ENCODE assay signal across 8 mouse cellular contexts in the genomic region with DNA sequence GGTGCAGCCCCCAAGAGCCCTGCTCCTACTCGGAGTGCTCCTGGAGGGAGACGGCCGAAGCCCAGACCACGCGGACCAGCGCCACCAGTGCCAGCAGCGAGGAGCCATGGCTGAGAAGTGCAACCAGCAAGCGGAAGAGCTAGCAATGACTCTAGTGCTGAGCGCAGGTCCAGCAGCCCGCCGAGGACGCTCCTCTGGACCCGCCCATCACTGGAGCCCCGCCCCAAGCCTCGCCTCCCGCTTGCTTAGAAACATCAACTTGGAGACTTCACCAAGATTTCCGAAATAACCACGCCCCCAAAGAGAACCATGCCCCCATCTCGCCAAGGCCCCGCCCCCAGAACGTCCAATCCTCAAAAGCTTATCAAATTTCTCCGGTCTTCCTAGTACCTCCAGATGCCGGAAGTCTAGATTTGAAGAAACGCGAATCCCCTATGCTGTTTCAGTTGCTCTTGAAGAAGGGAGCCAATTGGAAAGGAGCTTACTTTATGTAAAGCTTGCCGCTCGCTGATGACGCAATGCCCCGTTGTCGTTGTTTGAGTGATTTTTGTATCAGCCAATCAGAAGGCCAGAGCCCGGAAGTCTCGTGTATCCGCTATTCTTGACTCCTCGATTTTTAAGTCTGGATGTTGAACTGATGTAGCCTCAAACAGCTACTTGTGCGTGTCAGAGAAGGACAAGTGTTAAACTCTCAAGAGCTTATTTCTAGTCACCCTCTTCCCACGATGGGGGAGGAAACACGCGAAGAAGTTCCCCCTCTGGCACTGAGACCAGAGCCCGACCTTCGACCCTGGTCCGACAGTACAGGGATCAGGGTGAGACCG. TPM values are rescaled to one million over a fixed set of nuclear protein-coding genes. Genes with fewer than 3 reads are reported as not detected.
DNase-seq lines count a peak whose midpoint lies in the region; ATAC-seq and TF ChIP-seq lines count a peak whose summit lies in the region.

Fdxr (minus strand) TSS at position 271 of the 824 bp plus-strand sequence.

- H3K4me3 ChIP-seq in embryonic facial prominence, embryonic 14.5 days (ENCODE audit: low read depth, low read length), result peak within 1 kb of the TSS; percentile 60
- H3K4me3 ChIP-seq in heart, adult 2 months, result peak within 1 kb of the TSS; percentile 66
- H3K4me3 ChIP-seq in limb, embryonic 13.5 days, result peak within 1 kb of the TSS; percentile 66
- peak within 1 kb of the TSS; percentile 56 for H3K4me3 ChIP-seq in midbrain, embryonic 16.5 days (ENCODE audit: low read depth, low read length)

- peak; percentile 72; the same call in 1 of the 2 replicates for TF ChIP-seq EP300 in heart, adult 2 months (IDR thresholded peaks at IDR 0.05; ENCODE audit: insufficient read depth, low read depth, low read length)

- peak within 1 kb of the TSS; percentile 76 for H3K9ac ChIP-seq in embryonic facial prominence, embryonic 14.5 days (ENCODE audit: low read depth, low read length)
- peak within 1 kb of the TSS; percentile 85 for H3K9ac ChIP-seq in heart, adult 2 months (ENCODE audit: low read depth, low read length)
- peak within 1 kb of the TSS; percentile 82 for H3K9ac ChIP-seq in limb, embryonic 13.5 days
- peak within 1 kb of the TSS; percentile 83 for H3K9ac ChIP-seq in midbrain, embryonic 16.5 days (ENCODE audit: low read depth, low read length)

- no peaks in the 10 kb centered on the region for H3K36me3 ChIP-seq in embryonic facial prominence, embryonic 14.5 days (ENCODE audit: control insufficient read depth, insufficient read depth, low read length)
- no peaks in the 10 kb centered on the region for H3K36me3 ChIP-seq in heart, adult 2 months (ENCODE audit: control insufficient read depth, insufficient read depth, low read length)
- H3K36me3 ChIP-seq in limb, embryonic 13.5 days, result peaks cover 3% of the 10 kb centered on the region; the same call in 1 of the 2 replicates
- peaks cover 1% of the 10 kb centered on the region; the same call in 1 of the 2 replicates for H3K36me3 ChIP-seq in midbrain, embryonic 16.5 days (ENCODE audit: control insufficient read depth, insufficient read depth, low read length)

- 0 out of 2 replicates have a peak, but pooled peaks have one; percentile 9 for TF ChIP-seq CTCF in heart, adult 2 months (IDR thresholded peaks at IDR 0.05)

- H3K4me1 ChIP-seq in embryonic facial prominence, embryonic 14.5 days (ENCODE audit: control insufficient read depth, insufficient read depth, low read length), result peaks cover 15% of the 10 kb centered on the region
- peaks cover 1% of the 10 kb centered on the region for H3K4me1 ChIP-seq in heart, adult 2 months (ENCODE audit: control insufficient read depth, insufficient read depth, low read length)
- H3K4me1 ChIP-seq in limb, embryonic 13.5 days, result peaks cover 19% of the 10 kb centered on the region
- peaks cover 23% of the 10 kb centered on the region for H3K4me1 ChIP-seq in midbrain, embryonic 16.5 days (ENCODE audit: control insufficient read depth, insufficient read depth, low read length)

- intact Hi-C loops in heart, adult 2 months (cut with DNase I), result loop anchor here (5.0 kb wide), 1 partner anchor 135 kb away; no protein-coding TSS in a partner anchor

- peak; percentile 100 for DNase-seq in 3T3-L1 (ENCODE audit: low read depth, low spot score)
- peak; percentile 92 to 97 for DNase-seq in adrenal gland, postnatal 4 days (ENCODE audit: low spot score in 2 of 2)
- DNase-seq in embryonic facial prominence, embryonic 14.5 days (ENCODE audit: low spot score), result peak; percentile 100
- peak; percentile 97 to 99 for DNase-seq in heart, adult 2 months
- peak; percentile 99 for DNase-seq in kidney, adult 8-10 months
- peak; percentile 92 to 99 for DNase-seq in spleen, postnatal 10 days (ENCODE audit: low spot score in 2 of 2)

- WGBS in embryonic facial prominence, embryonic 14.5 days, result under 1% methylated on average over 42 of the region's 42 CpGs
- under 1% methylated on average over 42 of the region's 42 CpGs for WGBS in heart, adult 2 months
- under 1% methylated on average over 42 of the region's 42 CpGs for WGBS in limb, embryonic 13.5 days
- WGBS in midbrain, embryonic 16.5 days, result under 1% methylated on average over 42 of the region's 42 CpGs

- TF ChIP-seq POLR2A in heart, adult 2 months (IDR thresholded peaks at IDR 0.05; ENCODE audit: insufficient read depth, low read depth, low read length), result peak; percentile 97

- peak within 1 kb of the TSS; percentile 85 for H3K27ac ChIP-seq in embryonic facial prominence, embryonic 14.5 days (replicated peaks; ENCODE audit: low read depth, low read length)
- peak within 1 kb of the TSS; percentile 90 for H3K27ac ChIP-seq in heart, adult 2 months
- peak within 1 kb of the TSS; percentile 67; the same call in 1 of the 2 replicates for H3K27ac ChIP-seq in limb, embryonic 13.5 days
- H3K27ac ChIP-seq in midbrain, embryonic 16.5 days (ENCODE audit: low read length), result peak within 1 kb of the TSS; percentile 88

- no peaks in the 10 kb centered on the region for H3K79me2 ChIP-seq in heart, adult 2 months (replicated peaks; ENCODE audit: control insufficient read depth, insufficient read depth, low read length)

- H3K27me3 ChIP-seq in embryonic facial prominence, embryonic 14.5 days (replicated peaks; ENCODE audit: control insufficient read depth, insufficient read depth, low read length), result no peaks in the 10 kb centered on the region
- no peaks in the 10 kb centered on the region for H3K27me3 ChIP-seq in heart, adult 2 months (ENCODE audit: control insufficient read depth, insufficient read depth, low read length)
- H3K27me3 ChIP-seq in limb, embryonic 13.5 days, result no peaks in the 10 kb centered on the region
- H3K27me3 ChIP-seq in midbrain, embryonic 16.5 days (ENCODE audit: control insufficient read depth, insufficient read depth, low read depth, low read length), result no peaks in the 10 kb centered on the region

- peak; percentile 97 for ATAC-seq in embryonic facial prominence, embryonic 14.5 days (ENCODE audit: low read depth)
- ATAC-seq in limb, embryonic 13.5 days (ENCODE audit: low FRiP score, low read depth), result peak; percentile 97
- peak; percentile 96 for ATAC-seq in midbrain, embryonic 16.5 days

- H3K4me2 ChIP-seq in embryonic facial prominence, embryonic 14.5 days (ENCODE audit: low read depth, low read length), result peak within 1 kb of the TSS; percentile 80
- peak within 1 kb of the TSS; percentile 81 for H3K4me2 ChIP-seq in limb, embryonic 13.5 days (replicated peaks)
- H3K4me2 ChIP-seq in midbrain, embryonic 16.5 days (ENCODE audit: low read length), result peak within 1 kb of the TSS; percentile 71

- no peaks in the 10 kb centered on the region for H3K9me3 ChIP-seq in embryonic facial prominence, embryonic 14.5 days (ENCODE audit: control insufficient read depth, low read length)
- H3K9me3 ChIP-seq in limb, embryonic 13.5 days, result no peaks in the 10 kb centered on the region
- H3K9me3 ChIP-seq in midbrain, embryonic 16.5 days (replicated peaks; ENCODE audit: control insufficient read depth, low read length, poor library complexity, severe bottlenecking), result no peaks in the 10 kb centered on the region

RNA-seq across cellular contexts. Expression of gene Fdxr, which starts in this region (rescaled TPM):
- 100 to 1,000 TPM; 608 to 629 TPM for total RNA-seq in adrenal gland, postnatal 4 days (2021)
- polyA plus RNA-seq in embryonic facial prominence, embryonic 14.5 days (2014; fragmentation: Nextera tagmentation; extraction: Ambion mirVana), result 10.4 and 11.0 TPM in 2 replicates
- 1 to 10 TPM; 7.1 to 8.8 TPM for total RNA-seq in heart, adult 2 months (2021)
- 8.4 and 8.7 TPM in 2 replicates for polyA plus RNA-seq in heart, adult 2 months (2012; rRNA removed)
- polyA plus RNA-seq in limb, embryonic 13.5 days (2015; fragmentation: Nextera tagmentation; extraction: Ambion mirVana), result 15.3 and 16.0 TPM in 2 replicates
- 19.7 and 23.4 TPM in 2 replicates for polyA plus RNA-seq in midbrain, embryonic 16.5 days (2015; fragmentation: Nextera tagmentation; extraction: Ambion mirVana)

Comparison
In these comparisons a context has a peak if more than half of its experiments do, and no peak if none do; other contexts are left out.
1. Peak in every context shown above with its lines: DNase-seq, ATAC-seq, H3K4me3 ChIP-seq and H3K27ac ChIP-seq.
2. RNA of gene Fdxr (total RNA-seq): 608 to 629 TPM in adrenal gland, postnatal 4 days; 7.1 to 8.8 TPM in heart, adult 2 months; every median in the first group is over 10 times any median in the second.